Mouse (Mus musculus): ENCODE measurements around the gene Scamp3. TPM values are rescaled to one million over a fixed set of nuclear protein-coding genes. Genes with fewer than 3 reads are reported as not detected.

Scamp3 gene
- polyA plus RNA-seq, 1 experiment = 18.8 TPM

GRCm38 (mm10) chr3:89145566-89145965 lies 31.7 kb upstream of the Scamp3 start:
- Histone ChIP-seq H3K4me1 (ENCODE audit: control insufficient read depth) (peaks cover 91% of the 10 kb centered on the region), H3K27me3 (ENCODE audit: control insufficient read depth) (peaks cover 15% of the 10 kb centered on the region), H3K36me3 (ENCODE audit: control insufficient read depth) (peaks cover 68% of the 10 kb centered on the region), H3K4me3 (replicated peaks) (no peak overlapping the region), H3K9me3 (ENCODE audit: control insufficient read depth, low read length) (peaks cover 9% of the 10 kb centered on the region)
- TF ChIP-seq GATA1 (IDR thresholded peaks at IDR 0.05; ENCODE audit: low read length) (no peak), TAL1 (IDR thresholded peaks at IDR 0.05; ENCODE audit: low read length) (no peak)

GRCm38 (mm10) chr3:89147101-89147978 lies 29.9 kb upstream of the Scamp3 start:
- peaks cover 50% of the 10 kb centered on the region for H3K36me3 ChIP-seq (ENCODE audit: control insufficient read depth)
- peaks cover 2% of the 10 kb centered on the region for H3K9me3 ChIP-seq (ENCODE audit: control insufficient read depth, low read length)
- peaks cover 89% of the 10 kb centered on the region for H3K4me1 ChIP-seq (ENCODE audit: control insufficient read depth)
- peaks cover 21% of the 10 kb centered on the region for H3K27me3 ChIP-seq (ENCODE audit: control insufficient read depth)
- TF ChIP-seq TAL1 (IDR thresholded peaks at IDR 0.05; ENCODE audit: low read length) (no peak), GATA1 (IDR thresholded peaks at IDR 0.05; ENCODE audit: low read length) (no peak)
- peak overlapping the region; percentile 63 for H3K4me3 ChIP-seq (replicated peaks)

GRCm38 (mm10) chr3:89147979-89148311 lies 29.3 kb upstream of the Scamp3 start:
- H3K27me3 ChIP-seq (ENCODE audit: control insufficient read depth) = peaks cover 27% of the 10 kb centered on the region
- H3K36me3 ChIP-seq (ENCODE audit: control insufficient read depth) = peaks cover 44% of the 10 kb centered on the region
- peak overlapping the region; percentile 63 for H3K4me3 ChIP-seq (replicated peaks)
- peaks cover 89% of the 10 kb centered on the region for H3K4me1 ChIP-seq (ENCODE audit: control insufficient read depth)
- H3K9me3 ChIP-seq (ENCODE audit: control insufficient read depth, low read length) = peaks cover 2% of the 10 kb centered on the region; the same call in 1 of the 2 replicates
- TF ChIP-seq TAL1 (IDR thresholded peaks at IDR 0.05; ENCODE audit: low read length) (no peak), GATA1 (IDR thresholded peaks at IDR 0.05; ENCODE audit: low read length) (no peak)

- peaks cover 2% of the 10 kb centered on the region; the same call in 1 of the 2 replicates for H3K9me3 ChIP-seq (ENCODE audit: control insufficient read depth, low read length)
- no peak overlapping the region for H3K4me3 ChIP-seq (replicated peaks)
- TF ChIP-seq GATA1 (IDR thresholded peaks at IDR 0.05; ENCODE audit: low read length) (no peak), TAL1 (IDR thresholded peaks at IDR 0.05; ENCODE audit: low read length) (no peak)
- H3K4me1 ChIP-seq (ENCODE audit: control insufficient read depth) = peaks cover 83% of the 10 kb centered on the region
- H3K27me3 ChIP-seq (ENCODE audit: control insufficient read depth) = peaks cover 31% of the 10 kb centered on the region
- peaks cover 38% of the 10 kb centered on the region for H3K36me3 ChIP-seq (ENCODE audit: control insufficient read depth)
These were observed 28.7 kb upstream of the Scamp3 start for GRCm38 (mm10) chr3:89148567-89148966.

- Histone ChIP-seq H3K4me1 (ENCODE audit: control insufficient read depth) (peaks cover 52% of the 10 kb centered on the region), H3K27me3 (ENCODE audit: control insufficient read depth) (peaks cover 53% of the 10 kb centered on the region), H3K36me3 (ENCODE audit: control insufficient read depth) (peaks cover 1% of the 10 kb centered on the region), H3K4me3 (replicated peaks) (no peak overlapping the region), H3K9me3 (ENCODE audit: control insufficient read depth, low read length) (peaks cover 2% of the 10 kb centered on the region; the same call in 1 of the 2 replicates)
- no peak for TF ChIP-seq TAL1 (IDR thresholded peaks at IDR 0.05; ENCODE audit: low read length)
- no peak for TF ChIP-seq GATA1 (IDR thresholded peaks at IDR 0.05; ENCODE audit: low read length)
These were observed 25.0 kb upstream of the Scamp3 start for GRCm38 (mm10) chr3:89152084-89152835.

GRCm38 (mm10) chr3:89156951-89157350 lies 20.3 kb upstream of the Scamp3 start:
- no peak for TF ChIP-seq GATA1 (IDR thresholded peaks at IDR 0.05; ENCODE audit: low read length)
- no peak for TF ChIP-seq TAL1 (IDR thresholded peaks at IDR 0.05; ENCODE audit: low read length)
- Histone ChIP-seq H3K9me3 (ENCODE audit: control insufficient read depth, low read length) (no peaks in the 10 kb centered on the region), H3K36me3 (ENCODE audit: control insufficient read depth) (no peaks in the 10 kb centered on the region), H3K4me3 (replicated peaks) (no peak overlapping the region), H3K4me1 (ENCODE audit: control insufficient read depth) (peaks cover 31% of the 10 kb centered on the region), H3K27me3 (ENCODE audit: control insufficient read depth) (peaks cover 62% of the 10 kb centered on the region)

- Histone ChIP-seq H3K9me3 (ENCODE audit: control insufficient read depth, low read length) (no peaks in the 10 kb centered on the region), H3K4me3 (replicated peaks) (no peak overlapping the region), H3K4me1 (ENCODE audit: control insufficient read depth) (peaks cover 21% of the 10 kb centered on the region), H3K36me3 (ENCODE audit: control insufficient read depth) (no peaks in the 10 kb centered on the region), H3K27me3 (ENCODE audit: control insufficient read depth) (peaks cover 50% of the 10 kb centered on the region)
- TF ChIP-seq TAL1 (IDR thresholded peaks at IDR 0.05; ENCODE audit: low read length) = no peak
These were observed 18.6 kb upstream of the Scamp3 start for GRCm38 (mm10) chr3:89158651-89159050.

- peak overlapping the region; percentile 64 for H3K4me3 ChIP-seq (replicated peaks)
- no peaks in the 10 kb centered on the region for H3K9me3 ChIP-seq (ENCODE audit: control insufficient read depth, low read length)
- H3K27me3 ChIP-seq (ENCODE audit: control insufficient read depth) = peaks cover 47% of the 10 kb centered on the region
- no peaks in the 10 kb centered on the region for H3K36me3 ChIP-seq (ENCODE audit: control insufficient read depth)
- TF ChIP-seq TAL1 (IDR thresholded peaks at IDR 0.05; ENCODE audit: low read length) (no peak), GATA1 (IDR thresholded peaks at IDR 0.05; ENCODE audit: low read length) (no peak)
- peaks cover 27% of the 10 kb centered on the region for H3K4me1 ChIP-seq (ENCODE audit: control insufficient read depth)
These were observed 18.1 kb upstream of the Scamp3 start for GRCm38 (mm10) chr3:89159211-89159610.

Measured in erythroblast, embryonic 14.5 days (primary cell).